Mouse (Mus musculus) heart, embryonic 16.5 days (tissue): ENCODE data around the gene Sept9. TPM values are rescaled to one million over a fixed set of nuclear protein-coding genes. Genes with fewer than 3 reads are reported as not detected.

Source experiments
- ATAC-seq: fragments of 200-750 bp; cut with Nextera tagmentation; replicated peaks from 2 replicates; pipeline ENCODE4 v1.8.0; 2017; ENCODE audit warnings: moderate number of reproducible peaks; ENCODE audit not compliant: insufficient read depth, low FRiP score; ENCODE audit errors: extremely low read depth
- H3K27ac ChIP-seq: fragments of 300-500 bp; sonication (generic); 2 replicates; pipeline ENCODE4 v1.5.1; 2014; ENCODE audit warnings: mild to moderate bottlenecking, low read length, control low read depth, moderate library complexity
- H3K27me3 ChIP-seq: fragments of 300-500 bp; sonication (generic); 2 replicates; pipeline ENCODE4 v1.6.1; 2014; ENCODE audit warnings: low read length, mixed read lengths; ENCODE audit not compliant: control insufficient read depth, insufficient read depth
- H3K36me3 ChIP-seq: fragments of 300-500 bp; sonication (generic); 2 replicates; pipeline ENCODE4 v1.6.1; 2014; ENCODE audit not compliant: control insufficient read depth, insufficient read depth
- H3K4me1 ChIP-seq: fragments of 300-500 bp; sonication (generic); 2 replicates; pipeline ENCODE4 v1.6.1; 2014; ENCODE audit warnings: low read length, mixed read lengths; ENCODE audit not compliant: control insufficient read depth, insufficient read depth
- H3K4me2 ChIP-seq: fragments of 300-500 bp; sonication (generic); 2 replicates; pipeline ENCODE4 v1.6.1; 2014; ENCODE audit warnings: low read depth, mild to moderate bottlenecking, control low read depth, low read length
- H3K4me3 ChIP-seq: fragments of 300-500 bp; sonication (generic); 2 replicates; pipeline ENCODE4 v1.5.1; 2014; ENCODE audit warnings: mild to moderate bottlenecking, control low read depth, low read length
- H3K9ac ChIP-seq: fragments of 300-500 bp; sonication (generic); 2 replicates; pipeline ENCODE4 v1.6.1; 2014; ENCODE audit warnings: low read length, control low read depth
- H3K9me3 ChIP-seq: fragments of 300-500 bp; sonication (generic); replicated peaks from 2 replicates; pipeline ENCODE4 v1.6.1; 2016; ENCODE audit warnings: low read length; ENCODE audit not compliant: control insufficient read depth
- whole genome bisulfite sequencing: fragments of 180-500 bp; shearing (Covaris S2); extraction: QIAGEN DNeasy Blood & Tissue Kit; methylation state at CpG from one replicate; pipeline ENCODE4 v1.1.7; 2014; 5-methylcytosine and 5-hydroxymethylcytosine counted together
- polyA plus RNA-seq: library from polyadenylated mRNA; unstranded; fragments of >200 nt; fragmentation: Nextera tagmentation; extraction: Ambion mirVana; gene quantifications from 2 replicates; pipeline ENCODE4 v1.2.1, GENCODE M21; 2015

The Sept9 gene
- polyA plus RNA-seq, 1 experiment from 2014 or later, result 71.0 TPM

DNA sequence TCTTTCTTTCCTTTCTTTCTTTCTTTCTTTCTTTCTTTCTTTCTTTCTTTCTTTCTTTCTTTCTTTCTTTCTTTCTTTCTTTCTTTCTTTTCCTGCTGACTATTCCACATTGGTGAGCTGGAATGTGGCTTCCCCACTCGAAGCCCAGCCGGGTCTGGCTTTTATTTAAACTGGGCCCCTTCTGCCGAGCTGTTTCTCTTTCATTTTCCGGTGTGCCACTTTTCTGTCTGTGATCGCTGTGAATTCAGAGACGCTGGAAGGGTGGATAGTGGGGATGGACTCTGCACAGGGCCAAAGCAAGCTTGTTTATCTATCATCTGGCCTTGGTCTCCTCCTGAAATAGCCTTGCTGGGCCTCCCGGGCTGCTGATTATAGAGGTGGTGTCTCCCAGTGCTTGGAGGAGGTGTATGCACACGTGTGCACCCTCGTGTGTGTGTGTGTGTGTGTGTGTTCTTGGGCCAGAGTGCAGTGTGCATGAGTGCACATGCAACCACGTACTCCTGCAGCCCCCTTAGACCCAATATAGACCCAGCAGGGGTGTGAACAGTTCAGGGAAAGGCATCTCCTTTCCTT is 33.5 kb downstream of the Sept9 start:
- Histone ChIP-seq H3K36me3 (no peaks in the 10 kb centered on the region), H3K9me3 (no peaks in the 10 kb centered on the region), H3K4me2 (peak overlapping the region; percentile 82), H3K9ac (peak overlapping the region; percentile 55), H3K4me3 (peak overlapping the region; percentile 36), H3K27me3 (0 out of 2 replicates have a peak, but pooled peaks cover 2% of the 10 kb centered on the region), H3K27ac (0 out of 2 replicates have a peak overlapping the region, but pooled peaks have one; percentile 17), H3K4me1 (peaks cover 40% of the 10 kb centered on the region)
- 20% methylated on average over 10 of the region's 10 CpGs for WGBS
- ATAC-seq, result peak; percentile 23; the same call in 1 of the 2 replicates

DNA sequence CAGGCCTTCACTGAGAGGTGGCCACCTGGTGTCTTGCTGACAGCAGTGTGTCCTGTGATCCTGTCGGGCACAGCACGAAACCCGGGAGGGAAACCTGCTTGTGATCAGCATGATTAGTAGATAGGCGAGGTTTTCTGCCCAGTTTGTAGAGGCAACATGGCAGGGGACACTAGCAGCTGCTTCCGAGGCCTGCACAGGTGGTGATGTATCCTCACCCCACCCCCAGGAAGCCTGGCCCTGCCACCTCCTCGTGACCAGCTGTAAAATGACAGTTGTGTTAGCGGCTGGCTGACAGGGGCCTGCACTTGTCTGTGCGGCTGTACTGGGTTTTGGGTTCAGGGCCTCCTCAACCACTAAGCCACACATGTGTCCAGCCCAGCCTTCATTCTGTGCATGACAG is 34.4 kb downstream of the Sept9 start:
- Histone ChIP-seq H3K4me1 (peaks cover 40% of the 10 kb centered on the region), H3K4me3 (0 out of 2 replicates have a peak overlapping the region, but pooled peaks have one; percentile 36), H3K9me3 (no peaks in the 10 kb centered on the region), H3K27me3 (0 out of 2 replicates have a peak, but pooled peaks cover 2% of the 10 kb centered on the region), H3K9ac (no peak overlapping the region), H3K36me3 (no peaks in the 10 kb centered on the region), H3K27ac (no peak overlapping the region), H3K4me2 (0 out of 2 replicates have a peak overlapping the region, but pooled peaks have one; percentile 2)
- ATAC-seq, result no peak
- 69% methylated on average over 8 of the region's 8 CpGs for whole genome bisulfite sequencing

DNA sequence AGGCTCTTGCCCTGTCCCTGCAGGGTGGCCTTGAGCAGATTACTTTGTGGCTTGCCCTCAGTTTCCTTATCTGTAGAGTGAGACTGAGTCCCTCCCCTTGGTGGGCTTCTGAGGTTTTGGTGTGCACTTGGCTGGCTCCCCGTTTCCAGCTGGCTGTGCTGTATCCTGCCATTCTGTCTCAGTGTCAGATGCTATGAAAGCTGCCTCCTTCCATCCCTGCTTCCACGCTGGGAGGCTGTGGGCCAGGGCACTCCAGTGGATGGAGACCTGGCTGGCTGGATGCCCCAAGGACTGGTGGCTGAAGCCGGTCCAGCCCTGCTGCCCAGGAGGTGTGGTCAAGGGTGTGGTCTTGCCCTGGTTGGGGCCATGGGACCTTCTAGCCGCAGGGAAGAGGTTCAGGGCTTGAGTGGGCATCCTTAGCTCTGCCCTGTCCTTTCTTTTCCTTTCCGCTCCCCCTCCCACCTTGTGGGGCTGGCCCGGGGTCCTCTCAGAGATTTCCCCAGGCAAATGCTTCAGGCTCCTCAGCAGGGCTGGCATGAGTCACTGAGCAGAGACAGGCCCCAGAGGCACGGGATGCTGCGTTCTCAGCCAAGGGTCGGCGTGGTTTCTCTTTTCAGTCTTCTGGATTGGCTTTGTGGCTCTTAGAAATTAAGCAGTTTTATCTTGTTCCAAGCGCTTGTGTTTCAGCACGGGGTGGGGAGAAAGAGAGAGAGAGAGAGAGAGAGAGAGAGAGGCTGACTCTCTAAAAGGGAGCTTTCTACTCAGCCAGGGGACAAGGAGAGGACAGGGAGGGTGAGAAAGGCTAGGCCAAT is 35.8 kb downstream of the Sept9 start:
- 0 out of 2 replicates have a peak, but pooled peaks cover 2% of the 10 kb centered on the region for H3K27me3 ChIP-seq
- peaks cover 40% of the 10 kb centered on the region for H3K4me1 ChIP-seq
- peak overlapping the region; percentile 36 for H3K9ac ChIP-seq
- ATAC-seq, result no peak
- no peaks in the 10 kb centered on the region for H3K9me3 ChIP-seq
- peak overlapping the region; percentile 41 for H3K27ac ChIP-seq
- H3K36me3 ChIP-seq, result no peaks in the 10 kb centered on the region
- H3K4me2 ChIP-seq, result peak overlapping the region; percentile 38
- WGBS, result 32% methylated on average over 12 of the region's 12 CpGs
- no peak overlapping the region for H3K4me3 ChIP-seq

DNA sequence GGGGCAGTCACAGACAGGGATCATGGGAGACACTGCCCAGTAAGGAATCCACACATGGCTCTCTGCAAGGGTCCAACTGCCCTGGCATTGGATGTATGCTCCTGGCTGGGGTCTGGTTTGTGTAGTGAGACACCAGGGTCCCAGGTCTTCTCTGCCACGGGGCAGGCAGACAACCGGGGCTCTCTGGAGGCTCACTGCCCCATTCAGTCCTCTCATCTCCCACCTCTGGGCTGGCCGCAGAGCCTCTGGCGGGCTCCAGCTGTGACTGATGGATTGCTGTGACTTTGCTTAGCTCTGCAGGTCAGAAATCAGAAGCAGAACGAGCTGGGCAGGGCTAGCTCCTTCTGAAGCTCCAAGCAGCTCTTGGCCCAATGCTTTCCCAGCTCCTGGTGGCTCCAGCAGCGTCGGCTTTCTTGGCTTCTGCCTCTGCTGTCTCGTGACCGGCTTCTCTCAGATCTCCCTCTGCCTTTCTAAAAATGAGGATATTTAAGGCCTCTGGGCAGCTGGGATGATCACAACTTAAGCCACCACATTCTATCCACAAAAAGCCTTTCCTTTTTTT is 36.5 kb downstream of the Sept9 start:
- WGBS, result 36% methylated on average over 9 of the region's 9 CpGs
- Histone ChIP-seq H3K27me3 (0 out of 2 replicates have a peak, but pooled peaks cover 2% of the 10 kb centered on the region), H3K4me1 (peaks cover 40% of the 10 kb centered on the region), H3K27ac (peak overlapping the region; percentile 20; the same call in 1 of the 2 replicates), H3K9ac (peak overlapping the region; percentile 45; the same call in 1 of the 2 replicates), H3K4me3 (no peak overlapping the region), H3K4me2 (peak overlapping the region; percentile 38), H3K9me3 (no peaks in the 10 kb centered on the region), H3K36me3 (no peaks in the 10 kb centered on the region)
- no peak for ATAC-seq

- Histone ChIP-seq H3K4me3 (no peak overlapping the region), H3K4me1 (peaks cover 32% of the 10 kb centered on the region), H3K27me3 (0 out of 2 replicates have a peak, but pooled peaks cover 2% of the 10 kb centered on the region), H3K27ac (no peak overlapping the region), H3K9ac (no peak overlapping the region), H3K9me3 (no peaks in the 10 kb centered on the region), H3K4me2 (no peak overlapping the region), H3K36me3 (no peaks in the 10 kb centered on the region)
- WGBS, result 3% methylated on average over 4 of the region's 4 CpGs
- ATAC-seq, result peak; percentile 43
Observed at GRCm38 (mm10) chr11:117238169-117238568, 38.7 kb downstream of the Sept9 start.

DNA sequence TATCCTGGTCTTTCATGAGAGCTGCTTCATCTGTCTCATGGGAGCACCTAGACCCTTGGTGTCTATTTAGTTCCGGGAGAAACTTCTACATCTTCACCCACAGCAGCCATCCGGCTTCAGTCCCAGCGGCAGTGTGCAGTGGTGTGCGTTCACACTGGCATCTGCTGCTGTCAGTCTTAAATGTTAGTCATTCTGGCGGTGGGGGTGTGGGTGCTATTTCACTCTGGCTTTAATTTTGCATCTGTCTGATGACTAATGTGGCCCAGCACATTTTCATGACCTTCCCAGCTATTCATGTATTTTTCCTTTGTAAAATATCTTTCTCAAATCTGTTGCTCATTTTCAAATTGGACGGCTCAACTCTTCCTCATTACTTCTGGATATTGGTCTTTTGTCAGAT is 40.2 kb downstream of the Sept9 start:
- Histone ChIP-seq H3K4me3 (no peak overlapping the region), H3K4me2 (no peak overlapping the region), H3K36me3 (no peaks in the 10 kb centered on the region), H3K27me3 (no peaks in the 10 kb centered on the region), H3K9ac (no peak overlapping the region), H3K9me3 (no peaks in the 10 kb centered on the region), H3K27ac (no peak overlapping the region), H3K4me1 (peaks cover 20% of the 10 kb centered on the region)
- WGBS, result 86% methylated on average over 6 of the region's 6 CpGs
- no peak for ATAC-seq

DNA sequence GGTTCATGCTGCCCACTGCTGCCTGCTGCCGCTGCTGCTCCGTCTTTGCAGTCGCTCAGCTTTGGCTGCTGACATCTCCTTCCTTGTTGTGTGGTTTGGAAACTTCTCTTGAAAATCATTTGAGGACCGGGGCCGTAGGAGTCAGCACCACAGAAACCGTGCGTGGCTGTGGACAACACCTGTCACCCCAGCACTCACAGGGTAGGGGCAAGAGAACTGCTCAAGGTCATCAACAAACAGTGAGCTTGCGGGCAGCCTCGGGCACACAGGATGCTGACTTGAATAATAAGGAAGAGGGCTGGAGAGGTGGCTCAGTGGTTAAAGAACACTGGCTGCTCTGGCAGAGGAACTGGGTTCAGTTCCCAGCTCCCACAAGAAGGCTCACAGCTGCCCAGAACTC is 40.9 kb downstream of the Sept9 start:
- no peaks in the 10 kb centered on the region for H3K36me3 ChIP-seq
- no peak overlapping the region for H3K9ac ChIP-seq
- peaks cover 14% of the 10 kb centered on the region for H3K4me1 ChIP-seq
- H3K27ac ChIP-seq, result no peak overlapping the region
- no peak for ATAC-seq
- no peak overlapping the region for H3K4me3 ChIP-seq
- H3K4me2 ChIP-seq, result no peak overlapping the region
- WGBS, result 76% methylated on average over 9 of the region's 9 CpGs
- H3K9me3 ChIP-seq, result no peaks in the 10 kb centered on the region
- H3K27me3 ChIP-seq, result no peaks in the 10 kb centered on the region

DNA sequence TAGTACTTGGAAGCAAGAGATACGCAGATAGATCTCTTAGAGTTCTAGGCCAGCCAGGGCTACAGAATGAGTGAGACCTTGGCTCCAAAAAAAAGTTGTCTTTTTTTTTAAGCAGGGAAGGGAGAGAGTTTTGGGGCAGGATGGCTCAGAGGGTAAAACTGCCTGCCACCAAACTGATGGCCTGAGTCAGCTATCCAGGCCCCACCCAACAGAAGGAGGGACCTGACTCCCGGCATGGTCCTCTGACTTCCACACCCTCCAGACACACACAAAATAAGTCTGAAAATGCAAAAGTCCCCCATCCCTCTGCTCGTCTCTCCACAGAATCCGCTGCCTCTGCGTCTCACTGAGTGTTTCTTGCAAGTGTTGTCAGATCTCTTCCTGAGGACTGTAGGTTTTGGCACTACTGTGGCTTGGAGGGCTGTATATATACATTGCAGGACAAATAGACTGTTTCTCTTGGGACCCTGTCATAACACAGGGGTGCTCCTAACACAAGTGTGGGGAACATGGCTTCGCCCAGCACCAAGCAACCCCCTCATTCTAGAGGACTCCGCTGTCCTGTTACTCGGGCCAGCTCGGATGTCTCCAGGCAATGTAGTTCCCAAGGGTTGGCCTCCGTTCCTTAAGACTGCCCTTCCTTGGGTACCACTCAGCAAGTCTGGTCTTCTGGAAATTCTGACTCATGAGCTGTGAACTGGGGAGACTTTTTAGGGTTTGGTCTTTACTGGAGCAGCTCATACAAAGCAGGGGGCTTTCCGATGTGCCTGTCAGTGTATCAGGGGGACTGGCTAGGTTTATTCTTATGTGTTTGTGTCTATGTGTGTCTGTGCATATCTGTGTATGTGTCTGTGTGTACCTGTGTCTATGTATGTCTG is 41.6 kb downstream of the Sept9 start:
- Histone ChIP-seq H3K27me3 (no peaks in the 10 kb centered on the region), H3K4me2 (no peak overlapping the region), H3K4me3 (no peak overlapping the region), H3K9me3 (no peaks in the 10 kb centered on the region), H3K27ac (0 out of 2 replicates have a peak overlapping the region, but pooled peaks have one; percentile 11), H3K4me1 (peaks cover 6% of the 10 kb centered on the region), H3K36me3 (no peaks in the 10 kb centered on the region), H3K9ac (no peak overlapping the region)
- 67% methylated on average over 11 of the region's 11 CpGs for WGBS
- ATAC-seq, result no peak
